Mouse (Mus musculus): Measurements from ENCODE around the gene Dnajc2.

The Dnajc2 gene

DNA sequence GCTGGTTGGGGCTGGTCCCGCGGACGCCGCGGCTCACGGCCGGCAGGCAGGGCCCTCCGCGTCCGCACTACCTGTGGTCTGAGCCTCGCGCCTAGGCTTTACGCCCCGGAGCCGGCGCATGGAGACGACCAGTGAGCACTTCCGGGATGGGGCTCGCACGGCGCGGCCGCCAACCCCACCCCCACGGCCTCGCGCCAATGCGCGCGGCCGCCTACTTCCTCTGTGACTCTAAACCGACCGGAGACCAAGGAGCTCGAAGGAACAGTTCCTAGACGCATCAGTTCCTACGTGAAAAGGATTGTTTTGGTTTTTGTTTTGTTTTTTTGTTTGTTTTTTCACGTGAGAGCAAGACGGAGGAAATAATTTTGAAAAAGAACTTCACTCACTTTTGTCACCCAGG, at the start of gene Dnajc2, which contains the start of gene Psmc2:
TSS of gene Dnajc2 (minus strand) at position 199 of the 400 bp plus-strand sequence.
TSS of gene Psmc2 (plus strand) at position 231 of the 400 bp plus-strand sequence.
- TF ChIP-seq NANOG (IDR thresholded peaks at IDR 0.05; ENCODE audit: borderline replicate concordance, low read length) (no peak), CTCF (conservative IDR thresholded peaks at IDR 0.05; ENCODE audit: low read length) (no peak), POU5F1 (IDR thresholded peaks at IDR 0.05; ENCODE audit: borderline replicate concordance, low read length) (no peak)
- H3K36me3 ChIP-seq (ENCODE audit: insufficient read depth, low read length) = peaks cover 57% of the 10 kb centered on the region
- H3K4me3 ChIP-seq (replicated peaks; ENCODE audit: low read length) = peak within 1 kb of the TSS; percentile 98
- H3K27me3 ChIP-seq (ENCODE audit: insufficient read depth, low read length) = no peaks in the 10 kb centered on the region
- no peaks in the 10 kb centered on the region for H3K9me3 ChIP-seq (ENCODE audit: low read length)
- peaks cover 49% of the 10 kb centered on the region for H3K4me1 ChIP-seq (replicated peaks; ENCODE audit: low read depth, low read length)

- Histone ChIP-seq H3K27me3 (ENCODE audit: insufficient read depth, low read length) (peaks cover 14% of the 10 kb centered on the region), H3K4me1 (replicated peaks; ENCODE audit: low read depth, low read length) (peaks cover 17% of the 10 kb centered on the region), H3K36me3 (ENCODE audit: insufficient read depth, low read length) (no peaks in the 10 kb centered on the region), H3K9me3 (ENCODE audit: low read length) (peaks cover 4% of the 10 kb centered on the region; the same call in 1 of the 2 replicates), H3K4me3 (replicated peaks; ENCODE audit: low read length) (no peak overlapping the region)
- no peak for TF ChIP-seq POU5F1 (IDR thresholded peaks at IDR 0.05; ENCODE audit: borderline replicate concordance, low read length)
- TF ChIP-seq CTCF (conservative IDR thresholded peaks at IDR 0.05; ENCODE audit: low read length) = no peak
- no peak for TF ChIP-seq NANOG (IDR thresholded peaks at IDR 0.05; ENCODE audit: borderline replicate concordance, low read length)
Observed at GRCm38 (mm10) chr5:21831761-21832160, 46.7 kb upstream of the Dnajc2 start.

DNA sequence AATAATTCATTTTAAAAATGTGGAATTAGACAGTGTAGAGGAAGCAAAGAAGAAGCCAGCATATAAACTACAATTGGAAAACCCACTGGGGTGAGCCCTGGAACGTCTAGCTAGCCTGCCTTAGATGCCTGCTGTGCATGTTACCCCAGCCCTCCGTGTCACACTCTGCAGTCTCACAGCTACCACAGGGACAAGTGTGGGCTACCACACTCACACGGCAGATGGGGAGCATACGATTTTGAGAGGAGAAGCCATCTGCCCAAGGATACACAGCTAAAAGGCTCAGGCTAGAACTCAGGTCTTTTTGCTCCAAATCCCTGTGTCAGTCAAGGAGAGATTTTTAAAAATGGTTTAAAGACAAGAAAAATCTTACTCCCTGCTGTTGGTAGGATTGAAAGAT, 43.8 kb upstream of the Dnajc2 start:
- Histone ChIP-seq H3K4me1 (replicated peaks; ENCODE audit: low read depth, low read length) (peaks cover 31% of the 10 kb centered on the region), H3K9me3 (ENCODE audit: low read length) (peaks cover 4% of the 10 kb centered on the region; the same call in 1 of the 2 replicates), H3K36me3 (ENCODE audit: insufficient read depth, low read length) (no peaks in the 10 kb centered on the region), H3K27me3 (ENCODE audit: insufficient read depth, low read length) (peaks cover 17% of the 10 kb centered on the region), H3K4me3 (replicated peaks; ENCODE audit: low read length) (no peak overlapping the region)
- TF ChIP-seq NANOG (IDR thresholded peaks at IDR 0.05; ENCODE audit: borderline replicate concordance, low read length) (no peak), CTCF (conservative IDR thresholded peaks at IDR 0.05; ENCODE audit: low read length) (no peak), POU5F1 (IDR thresholded peaks at IDR 0.05; ENCODE audit: borderline replicate concordance, low read length) (no peak)

GRCm38 (mm10) chr5:21827643-21828042, 42.6 kb upstream of the Dnajc2 start:
- Histone ChIP-seq H3K4me1 (replicated peaks; ENCODE audit: low read depth, low read length) (peaks cover 38% of the 10 kb centered on the region), H3K36me3 (ENCODE audit: insufficient read depth, low read length) (no peaks in the 10 kb centered on the region), H3K4me3 (replicated peaks; ENCODE audit: low read length) (0 out of 2 replicates have a peak overlapping the region, but pooled peaks have one; percentile 46), H3K9me3 (ENCODE audit: low read length) (peaks cover 4% of the 10 kb centered on the region; the same call in 1 of the 2 replicates), H3K27me3 (ENCODE audit: insufficient read depth, low read length) (peaks cover 24% of the 10 kb centered on the region)
- TF ChIP-seq POU5F1 (IDR thresholded peaks at IDR 0.05; ENCODE audit: borderline replicate concordance, low read length) = no peak
- TF ChIP-seq CTCF (conservative IDR thresholded peaks at IDR 0.05; ENCODE audit: low read length) = no peak
- no peak for TF ChIP-seq NANOG (IDR thresholded peaks at IDR 0.05; ENCODE audit: borderline replicate concordance, low read length)

- TF ChIP-seq POU5F1 (IDR thresholded peaks at IDR 0.05; ENCODE audit: borderline replicate concordance, low read length) (peak; percentile 70; the same call in 1 of the 2 replicates), NANOG (IDR thresholded peaks at IDR 0.05; ENCODE audit: borderline replicate concordance, low read length) (peak; percentile 81), CTCF (conservative IDR thresholded peaks at IDR 0.05; ENCODE audit: low read length) (no peak)
- Histone ChIP-seq H3K27me3 (ENCODE audit: insufficient read depth, low read length) (peaks cover 32% of the 10 kb centered on the region), H3K36me3 (ENCODE audit: insufficient read depth, low read length) (no peaks in the 10 kb centered on the region), H3K4me3 (replicated peaks; ENCODE audit: low read length) (peak overlapping the region; percentile 46), H3K4me1 (replicated peaks; ENCODE audit: low read depth, low read length) (peaks cover 38% of the 10 kb centered on the region), H3K9me3 (ENCODE audit: low read length) (peaks cover 4% of the 10 kb centered on the region; the same call in 1 of the 2 replicates)
Observed at GRCm38 (mm10) chr5:21826370-21826769, 41.3 kb upstream of the Dnajc2 start.

DNA sequence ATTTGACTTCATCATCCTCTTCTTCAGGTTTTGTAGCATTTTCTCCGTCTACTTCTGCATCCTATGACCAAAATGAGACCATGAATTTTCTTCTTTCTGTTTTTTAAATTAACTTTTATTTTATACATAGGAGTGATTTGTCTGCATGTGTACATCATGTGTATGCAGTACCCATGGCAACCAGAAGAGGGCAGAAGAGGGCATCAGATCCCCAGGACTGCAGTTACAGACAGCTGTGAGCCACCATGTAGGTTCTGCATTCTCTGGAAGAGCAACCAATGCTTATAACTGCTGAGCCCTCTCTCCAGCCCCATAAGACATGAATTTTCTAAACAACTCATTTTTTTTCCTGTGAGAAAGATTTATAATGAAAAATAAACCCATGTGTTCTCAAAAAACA, 28.9 kb upstream of the Dnajc2 start:
- Histone ChIP-seq H3K36me3 (ENCODE audit: insufficient read depth, low read length) (no peaks in the 10 kb centered on the region), H3K9me3 (ENCODE audit: low read length) (no peaks in the 10 kb centered on the region), H3K27me3 (ENCODE audit: insufficient read depth, low read length) (peaks cover 3% of the 10 kb centered on the region; the same call in 1 of the 2 replicates), H3K4me3 (replicated peaks; ENCODE audit: low read length) (no peak overlapping the region), H3K4me1 (replicated peaks; ENCODE audit: low read depth, low read length) (peaks cover 36% of the 10 kb centered on the region)
- TF ChIP-seq CTCF (conservative IDR thresholded peaks at IDR 0.05; ENCODE audit: low read length) (peak; percentile 78), POU5F1 (IDR thresholded peaks at IDR 0.05; ENCODE audit: borderline replicate concordance, low read length) (no peak)

GRCm38 (mm10) chr5:21810924-21811323, 25.9 kb upstream of the Dnajc2 start:
- no peak for TF ChIP-seq CTCF (conservative IDR thresholded peaks at IDR 0.05; ENCODE audit: low read length)
- no peak; the same call in 1 of the 2 replicates for TF ChIP-seq NANOG (IDR thresholded peaks at IDR 0.05; ENCODE audit: borderline replicate concordance, low read length)
- no peak for TF ChIP-seq POU5F1 (IDR thresholded peaks at IDR 0.05; ENCODE audit: borderline replicate concordance, low read length)
- H3K9me3 ChIP-seq (ENCODE audit: low read length) = no peaks in the 10 kb centered on the region

DNA sequence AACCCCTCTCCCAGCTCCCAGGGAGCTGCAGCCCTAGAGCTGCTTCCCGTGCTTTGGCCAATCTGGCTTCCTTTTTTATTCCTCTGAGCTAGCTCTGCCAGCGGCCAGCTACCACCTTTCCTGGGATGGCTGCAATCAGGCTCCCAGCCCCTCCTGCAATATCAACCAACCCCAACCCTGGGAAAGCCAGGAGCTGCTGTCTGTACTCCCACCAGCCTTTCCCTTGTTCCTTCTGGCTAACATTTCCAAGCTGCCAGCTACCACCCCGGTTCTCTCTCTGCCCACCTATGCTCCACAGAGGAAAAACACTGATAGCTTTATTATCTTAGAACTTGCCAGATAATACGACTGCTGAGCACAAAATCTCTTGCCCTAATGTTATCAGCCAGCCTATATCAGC, 19.8 kb upstream of the Dnajc2 start:
- no peak for TF ChIP-seq CTCF (conservative IDR thresholded peaks at IDR 0.05; ENCODE audit: low read length)
- TF ChIP-seq NANOG (IDR thresholded peaks at IDR 0.05; ENCODE audit: borderline replicate concordance, low read length) = no peak
- TF ChIP-seq POU5F1 (IDR thresholded peaks at IDR 0.05; ENCODE audit: borderline replicate concordance, low read length) = no peak

More at GRCm38 (mm10) chr5:21810924-21811323, 25.9 kb upstream of the Dnajc2 start:
- peaks cover 31% of the 10 kb centered on the region for H3K4me1 ChIP-seq (replicated peaks; ENCODE audit: low read depth, low read length)
- H3K27me3 ChIP-seq (ENCODE audit: insufficient read depth, low read length) = no peaks in the 10 kb centered on the region; the same call in 1 of the 2 replicates
- 0 out of 2 replicates have a peak overlapping the region, but pooled peaks have one; percentile 68 for H3K4me3 ChIP-seq (replicated peaks; ENCODE audit: low read length)
- H3K36me3 ChIP-seq (ENCODE audit: insufficient read depth, low read length) = no peaks in the 10 kb centered on the region

More for the DNA sequence above, 19.8 kb upstream of the Dnajc2 start:
- H3K4me3 ChIP-seq (replicated peaks; ENCODE audit: low read length) = no peak overlapping the region
- H3K36me3 ChIP-seq (ENCODE audit: insufficient read depth, low read length) = peaks cover 49% of the 10 kb centered on the region
- H3K27me3 ChIP-seq (ENCODE audit: insufficient read depth, low read length) = no peaks in the 10 kb centered on the region
- H3K9me3 ChIP-seq (ENCODE audit: low read length) = no peaks in the 10 kb centered on the region
- peaks cover 16% of the 10 kb centered on the region for H3K4me1 ChIP-seq (replicated peaks; ENCODE audit: low read depth, low read length)

All from E14TG2a.4 (cell line).